Mouse (Mus musculus) CH12.LX (cell line): Measurements from ENCODE around the gene Ugt1a6b. TPM values are rescaled to one million over a fixed set of nuclear protein-coding genes. Genes with fewer than 3 reads are reported as not detected.

Experiments used
- DNase-seq: peaks from one replicate; pipeline ENCODE4 v3.0.0-alpha.2; 2013; ENCODE audit errors: extremely low read depth
- H3K27ac ChIP-seq: 2 replicates; pipeline ENCODE4 v1.5.1; 2012; ENCODE audit warnings: low read depth, mild to moderate bottlenecking, control low read depth, moderate library complexity; ENCODE audit not compliant: insufficient read depth
- H3K27me3 ChIP-seq: replicated peaks from 2 replicates; pipeline ENCODE3; 2012; ENCODE audit warnings: inconsistent platforms
- H3K36me3 ChIP-seq, 2 experiments: replicated peaks in 1 of 2; 2 replicates each; pipeline versions ENCODE3 to v1.6.1; 2012; ENCODE audit warnings: inconsistent platforms in 1 of 2, low read length in 1 of 2, mild to moderate bottlenecking in 1 of 2, mixed read lengths in 1 of 2, moderate library complexity in 1 of 2; ENCODE audit not compliant: control insufficient read depth in 1 of 2, insufficient read depth in 1 of 2
- H3K4me1 ChIP-seq, 2 experiments: 2 replicates each; pipeline ENCODE4 v1.6.1; 2012; ENCODE audit warnings: inconsistent platforms in 1 of 2, moderate library complexity in 1 of 2; ENCODE audit not compliant: insufficient read depth in 2 of 2, control insufficient read depth in 1 of 2
- H3K4me2 ChIP-seq: 2 replicates; pipeline ENCODE4 v1.6.1; 2012; ENCODE audit warnings: low read depth, mild to moderate bottlenecking, control low read depth; ENCODE audit not compliant: poor library complexity, insufficient read depth, severe bottlenecking
- H3K4me3 ChIP-seq, 3 experiments: fragments of 150-350 bp in 1 of 3; sonication (generic) in 1 of 3; replicated peaks in 1 of 3; 2 replicates each; pipeline versions ENCODE3 to v1.5.1; 2011 to 2012; ENCODE audit warnings: low read depth in 2 of 3, low read length in 2 of 3, mild to moderate bottlenecking in 2 of 3, moderate library complexity in 2 of 3, control low read depth in 1 of 3, improper control_type of control experiment in 1 of 3, inconsistent platforms in 1 of 3, mixed read lengths in 1 of 3; ENCODE audit not compliant: poor library complexity in 1 of 3
- H3K79me2 ChIP-seq: replicated peaks from 2 replicates; pipeline ENCODE4 v1.6.1; 2012; ENCODE audit warnings: mild to moderate bottlenecking, moderate library complexity; ENCODE audit not compliant: control insufficient read depth, poor library complexity, insufficient read depth, severe bottlenecking; ENCODE audit errors: extremely low read depth
- H3K9ac ChIP-seq: 2 replicates; pipeline ENCODE4 v1.6.1; 2012; ENCODE audit warnings: low read depth, mild to moderate bottlenecking, control low read depth, moderate library complexity; ENCODE audit not compliant: insufficient read depth
- H3K9me3 ChIP-seq: replicated peaks from 2 replicates; pipeline ENCODE3; 2012; ENCODE audit warnings: low read length, inconsistent platforms, mixed read lengths
- BHLHE40 ChIP-seq: IDR thresholded peaks from 2 replicates; pipeline ENCODE4 v1.6.1; 2011; ENCODE audit warnings: mild to moderate bottlenecking, low read depth, low read length, improper control_type of control experiment
- CTCF ChIP-seq, 2 experiments: IDR thresholded peaks in 1 of 2; conservative IDR thresholded peaks in 1 of 2; 2 replicates each; pipeline ENCODE4 v1.5.1; 2011 to 2012; ENCODE audit warnings: low read depth in 2 of 2, low read length in 2 of 2, improper control_type of control experiment in 1 of 2, inconsistent platforms in 1 of 2, mild to moderate bottlenecking in 1 of 2, moderate library complexity in 1 of 2
- ELF1 ChIP-seq: IDR thresholded peaks from 2 replicates; pipeline ENCODE4 v1.6.1; 2014; ENCODE audit warnings: low read depth, mild to moderate bottlenecking, inconsistent platforms, low read length, improper control_type of control experiment
- ETS1 ChIP-seq: conservative IDR thresholded peaks from 2 replicates; pipeline ENCODE4 v1.6.1; 2012; ENCODE audit warnings: low read depth, mild to moderate bottlenecking, inconsistent platforms, low read length, improper control_type of control experiment, moderate library complexity
- GABPA ChIP-seq: IDR thresholded peaks from 2 replicates; pipeline ENCODE4 v1.6.1; 2012; ENCODE audit warnings: low read depth, low read length, improper control_type of control experiment, inconsistent platforms; ENCODE audit not compliant: insufficient replicate concordance
- HCFC1 ChIP-seq: IDR thresholded peaks from 2 replicates; pipeline ENCODE4 v1.6.1; 2012; ENCODE audit warnings: low read depth, mild to moderate bottlenecking, inconsistent platforms, low read length, improper control_type of control experiment
- JUN ChIP-seq: IDR thresholded peaks from 2 replicates; pipeline ENCODE4 v1.6.1; 2011; ENCODE audit warnings: low read depth, mild to moderate bottlenecking, low read length, improper control_type of control experiment, moderate library complexity; ENCODE audit not compliant: insufficient read depth
- JUND ChIP-seq: conservative IDR thresholded peaks from 2 replicates; pipeline ENCODE4 v1.6.1; 2011; ENCODE audit warnings: low read depth, low read length, improper control_type of control experiment
- MAFK ChIP-seq: IDR thresholded peaks from 2 replicates; pipeline ENCODE4 v1.6.1; 2011; ENCODE audit warnings: low read length, improper control_type of control experiment; ENCODE audit not compliant: insufficient replicate concordance
- MAX ChIP-seq: IDR thresholded peaks from 2 replicates; pipeline ENCODE4 v1.6.1; 2011; ENCODE audit warnings: low read length, improper control_type of control experiment
- MEF2A ChIP-seq: IDR thresholded peaks from 2 replicates; pipeline ENCODE4 v1.6.1; 2014; ENCODE audit warnings: low read depth, mild to moderate bottlenecking, inconsistent platforms, low read length, improper control_type of control experiment, borderline replicate concordance
- MXI1 ChIP-seq: IDR thresholded peaks from 2 replicates; pipeline ENCODE4 v1.6.1; 2011; ENCODE audit warnings: mild to moderate bottlenecking, low read depth, low read length, improper control_type of control experiment
- NELFE ChIP-seq: IDR thresholded peaks from 2 replicates; pipeline ENCODE4 v1.6.1; 2011; ENCODE audit warnings: low read depth, low read length, improper control_type of control experiment
- NRF1 ChIP-seq: IDR thresholded peaks from 2 replicates; pipeline ENCODE4 v1.6.1; 2014; ENCODE audit warnings: low read depth, mild to moderate bottlenecking, inconsistent platforms, low read length, improper control_type of control experiment, moderate library complexity
- POLR2AphosphoS2 ChIP-seq: IDR thresholded peaks from 2 replicates; pipeline ENCODE4 v1.6.1; 2011; ENCODE audit warnings: low read depth, low read length, improper control_type of control experiment
- RAD21 ChIP-seq: IDR thresholded peaks from 2 replicates; pipeline ENCODE4 v1.6.1; 2011; ENCODE audit warnings: low read depth, mild to moderate bottlenecking, low read length, improper control_type of control experiment, moderate library complexity
- RCOR1 ChIP-seq: conservative IDR thresholded peaks from 2 replicates; pipeline ENCODE4 v1.6.1; 2012; ENCODE audit warnings: low read depth, mild to moderate bottlenecking, inconsistent platforms, low read length, improper control_type of control experiment
- SIN3A ChIP-seq: IDR thresholded peaks from 2 replicates; pipeline ENCODE4 v1.6.1; 2012; ENCODE audit warnings: low read length, improper control_type of control experiment, inconsistent platforms
- SMC3 ChIP-seq: IDR thresholded peaks from 2 replicates; pipeline ENCODE4 v1.6.1; 2011; ENCODE audit warnings: low read depth, low read length, improper control_type of control experiment
- TBP ChIP-seq: conservative IDR thresholded peaks from 2 replicates; pipeline ENCODE4 v1.6.1; 2011; ENCODE audit warnings: low read depth, low read length, improper control_type of control experiment
- TCF12 ChIP-seq: IDR thresholded peaks from 2 replicates; pipeline ENCODE4 v1.6.1; 2014; ENCODE audit warnings: low read depth, mild to moderate bottlenecking, inconsistent platforms, low read length, improper control_type of control experiment
- UBTF ChIP-seq: IDR thresholded peaks from 2 replicates; pipeline ENCODE4 v1.6.1; 2012; ENCODE audit warnings: low read depth, mild to moderate bottlenecking, inconsistent platforms, low read length, improper control_type of control experiment, moderate library complexity
- USF1 ChIP-seq: IDR thresholded peaks from 2 replicates; pipeline ENCODE4 v1.6.1; 2014; ENCODE audit warnings: low read depth, mild to moderate bottlenecking, inconsistent platforms, low read length, improper control_type of control experiment
- USF2 ChIP-seq: conservative IDR thresholded peaks from 2 replicates; pipeline ENCODE4 v1.6.1; 2011; ENCODE audit warnings: low read depth, low read length, improper control_type of control experiment
- ZC3H11A ChIP-seq: IDR thresholded peaks from 2 replicates; pipeline ENCODE4 v1.6.1; 2012; ENCODE audit warnings: low read depth, mild to moderate bottlenecking, inconsistent platforms, low read length, improper control_type of control experiment
- ZKSCAN1 ChIP-seq: IDR thresholded peaks from 2 replicates; pipeline ENCODE4 v1.6.1; 2012; ENCODE audit warnings: low read depth, inconsistent platforms, low read length, improper control_type of control experiment, borderline replicate concordance
- ZMIZ1 ChIP-seq: IDR thresholded peaks from 2 replicates; pipeline ENCODE4 v1.6.1; 2012; ENCODE audit warnings: low read depth, mild to moderate bottlenecking, inconsistent platforms, low read length, improper control_type of control experiment
- ZNF384 ChIP-seq: IDR thresholded peaks from 2 replicates; pipeline ENCODE4 v1.6.1; 2012; ENCODE audit warnings: low read depth, low read length, improper control_type of control experiment, inconsistent platforms
- dilution Hi-C: fragments of 300-500 bp; cut with MboI; formaldehyde crosslinking; loops from 2 replicates; pipeline ENCODE4 v1.14.3; 2020; ENCODE audit warnings: low sequenced_read_pairs; ENCODE audit not compliant: extremely low pct_unique_long_range_greater_than_20kb, extremely low pct_ligation_motif_present
- in situ Hi-C: fragments of 300-500 bp; cut with MboI; formaldehyde crosslinking; loops from 3 replicates; pipeline ENCODE4 v1.14.3; 2019; ENCODE audit warnings: low sequenced_read_pairs, low pct_ligation_motif_present, low pct_unique_long_range_greater_than_20kb, mixed read lengths
- polyA plus RNA-seq: library from polyadenylated mRNA; unstranded; fragments of >175 nt; gene quantifications from 2 replicates; pipeline ENCODE4 v1.2.1, GENCODE M21; 2012; ENCODE audit warnings: low read depth; ENCODE audit not compliant: insufficient read length
- total RNA-seq, 2 experiments: library from RNA; depleted of rRNA; stranded (reverse); fragments of 300-350 nt in 1 of 2; fragments of >200 nt in 1 of 2; gene quantifications; 2 replicates each; pipeline ENCODE4 v1.2.3; 2012 to 2014

Ugt1a6b gene
- total and polyA plus RNA-seq, 3 experiments, result 0.13 to 0.26 TPM; not detected in 1

DNA sequence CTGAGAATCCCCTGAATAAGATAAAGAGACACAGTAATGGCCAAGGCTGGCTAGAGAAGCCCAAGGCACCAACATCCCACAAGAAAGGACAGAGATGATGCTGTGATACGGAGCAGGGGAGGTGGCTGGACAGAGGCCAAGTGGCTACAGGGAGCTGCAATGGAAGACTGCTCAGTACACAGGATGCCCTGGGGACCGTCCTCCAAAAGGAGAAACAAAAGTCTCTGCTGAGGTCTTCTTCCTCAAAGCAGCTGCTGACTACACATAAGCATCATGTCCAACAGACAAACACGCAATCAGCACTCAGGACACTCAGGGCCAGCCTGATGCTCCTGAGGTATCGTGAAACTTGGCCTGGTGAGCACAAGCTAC, 161.8 kb downstream of the Ugt1a6b start:
- DNase-seq, result no peak
- no peak overlapping the region for H3K4me3 ChIP-seq
- no peak overlapping the region for H3K4me2 ChIP-seq
- no peaks in the 10 kb centered on the region for H3K27me3 ChIP-seq
- in situ Hi-C loops (no loop called here), dilution Hi-C loops (no loop called here)
- no peak overlapping the region for H3K27ac ChIP-seq
- H3K9me3 ChIP-seq, result peaks cover 13% of the 10 kb centered on the region
- no peaks in the 10 kb centered on the region for H3K79me2 ChIP-seq
- H3K36me3 ChIP-seq, result peaks cover 70 to 95% of the 10 kb centered on the region in 2 experiments
- H3K9ac ChIP-seq, result no peak overlapping the region
- TF ChIP-seq HCFC1, result no peak
- TF ChIP-seq SIN3A, result no peak
- TF ChIP-seq MAX, result no peak
- TF ChIP-seq JUND, result no peak
- no peak for TF ChIP-seq BHLHE40
- TF ChIP-seq NRF1, result no peak
- TF ChIP-seq ETS1, result no peak
- TF ChIP-seq JUN, result no peak
- no peak for TF ChIP-seq ZNF384
- no peak for TF ChIP-seq MEF2A
- TF ChIP-seq ZKSCAN1, result no peak
- TF ChIP-seq MAFK, result no peak
- no peak for TF ChIP-seq TBP
- TF ChIP-seq NELFE, result no peak
- TF ChIP-seq RCOR1, result no peak
- no peak for TF ChIP-seq SMC3
- TF ChIP-seq RAD21, result no peak
- TF ChIP-seq TCF12, result no peak
- TF ChIP-seq UBTF, result no peak
- TF ChIP-seq MXI1, result no peak
- H3K4me1 ChIP-seq, result peaks cover 2 to 20% of the 10 kb centered on the region in 2 experiments; a peak in 3 of 4 replicates

DNA sequence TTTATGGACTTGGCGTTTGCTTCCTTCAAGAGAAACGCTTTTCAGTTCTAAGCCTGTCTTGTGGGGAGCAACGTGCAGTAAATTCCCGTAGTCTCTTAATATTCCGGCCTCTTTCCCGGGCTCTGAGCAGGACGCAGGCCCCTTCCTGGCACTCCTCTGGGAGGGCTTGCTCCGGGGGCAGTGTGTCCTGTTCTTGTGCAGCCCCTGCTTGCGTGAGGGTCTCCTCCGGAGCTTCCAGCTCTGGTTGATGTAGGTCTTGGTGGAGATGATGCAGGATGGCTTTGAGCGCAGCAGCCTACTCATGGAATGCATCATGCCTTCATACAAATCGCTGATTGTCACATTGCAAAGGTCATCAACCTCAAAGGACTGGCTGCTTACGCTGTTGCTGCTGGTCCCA, 163.1 kb downstream of the Ugt1a6b start:
- Histone ChIP-seq H3K4me3 (no peak overlapping the region), H3K4me1 (peaks cover 0 to 8% of the 10 kb centered on the region in 2 experiments; a peak in 2 of 4 replicates), H3K4me2 (no peak overlapping the region), H3K27me3 (no peaks in the 10 kb centered on the region), H3K27ac (no peak overlapping the region), H3K79me2 (no peaks in the 10 kb centered on the region), H3K36me3 (peaks cover 71 to 90% of the 10 kb centered on the region in 2 experiments)
- in situ Hi-C loops (no loop called here), dilution Hi-C loops (no loop called here)
- DNase-seq, result no peak
- no peak for TF ChIP-seq USF1
- TF ChIP-seq MAX, result no peak
- no peak for TF ChIP-seq CTCF (conservative IDR thresholded peaks at IDR 0.05 in 1 of 2, IDR thresholded peaks at IDR 0.05 in 1 of 2; ENCODE audit: low read depth in 2 of 2, low read length in 2 of 2)
- TF ChIP-seq ZMIZ1, result no peak
- no peak for TF ChIP-seq TBP
- no peak for TF ChIP-seq GABPA
- TF ChIP-seq JUN, result no peak
- TF ChIP-seq JUND, result no peak
- no peak for TF ChIP-seq ELF1
- no peak for TF ChIP-seq MEF2A
- no peak for TF ChIP-seq USF2
- TF ChIP-seq ZKSCAN1, result no peak
- no peak for TF ChIP-seq TCF12
- TF ChIP-seq POLR2AphosphoS2, result no peak
- TF ChIP-seq MXI1, result no peak
- no peak for TF ChIP-seq SIN3A
- TF ChIP-seq ZC3H11A, result no peak
- TF ChIP-seq, all 38 proteins: peak for 0
- no peak overlapping the region for H3K9ac ChIP-seq
- peaks cover 12% of the 10 kb centered on the region for H3K9me3 ChIP-seq
